Mouse (Mus musculus) megakaryocyte progenitor cell, adult 5-6 weeks (primary cell): ENCODE data around the gene 5031410I06Rik. TPM values are rescaled to one million over a fixed set of nuclear protein-coding genes. Genes with fewer than 3 reads are reported as not detected.
"Not testable (repeated sequence)": the region's sequence is repeated elsewhere in the genome, so short reads cannot be mapped to it uniquely, and the experiment has no call there.

Experiments
- ATAC-seq: replicated peaks from 2 replicates; pipeline ENCODE4 v1.8.0; 2016; ENCODE audit warnings: mild to moderate bottlenecking, moderate TSS enrichment, inconsistent platforms; ENCODE audit not compliant: poor library complexity
- total RNA-seq, 2 experiments: library from RNA; stranded (forward) in 1 of 2; stranded (reverse) in 1 of 2; fragments of 157-497, 149-512 nt in 1 of 2; fragments of 200-1000 nt in 1 of 2; gene quantifications; 2 replicates each; pipeline versions ENCODE4 v1.2.3 to v1.2.4; 2015 to 2017

5031410I06Rik gene
- total RNA-seq (2015) (not detected in 2 replicates), total RNA-seq (2017) (not detected in 2 replicates)

DNA sequence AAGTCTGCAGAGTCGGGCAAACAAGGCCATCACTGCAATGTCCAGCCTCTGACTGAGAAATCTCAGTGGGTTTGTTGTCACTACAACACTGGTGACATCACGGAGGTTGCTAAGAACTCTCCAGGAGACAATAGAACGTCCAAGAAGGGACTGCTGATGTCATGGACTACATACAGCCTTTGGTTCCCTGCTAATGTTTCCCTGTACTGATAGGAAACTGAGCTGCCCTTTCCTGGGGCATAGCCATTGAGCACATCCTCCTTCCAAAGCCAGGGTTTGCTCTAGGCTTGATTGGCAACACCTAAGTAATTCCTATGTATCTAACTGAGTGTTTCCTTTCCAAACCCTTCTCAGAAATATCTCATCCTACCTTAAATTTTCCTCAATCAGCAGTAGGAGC is at the start of gene 5031410I06Rik:
Gene 5031410I06Rik (minus strand): TSS at position 101 of the 400 bp plus-strand sequence.
- ATAC-seq: not testable (repeated sequence)

DNA sequence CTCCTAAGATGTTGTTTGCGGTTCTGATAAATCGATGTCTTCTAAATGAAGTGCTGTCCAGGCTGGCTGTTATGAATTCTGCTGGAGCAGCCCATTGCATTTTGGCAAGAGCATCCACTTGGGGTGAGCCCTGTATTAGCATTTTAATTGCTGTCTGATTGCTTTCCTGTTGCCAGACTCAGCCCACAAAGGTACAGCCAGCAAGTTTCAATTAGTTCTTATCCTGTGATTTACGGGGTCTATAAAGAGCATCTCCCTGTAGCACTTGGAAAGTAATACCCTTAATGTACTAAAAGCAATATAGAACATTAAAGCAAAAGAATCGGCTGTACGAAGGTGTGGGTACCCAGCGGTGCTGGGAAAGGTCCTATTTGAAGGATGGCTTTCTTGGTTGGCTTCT is 37.7 kb upstream of the 5031410I06Rik start:
- ATAC-seq: no peak

DNA sequence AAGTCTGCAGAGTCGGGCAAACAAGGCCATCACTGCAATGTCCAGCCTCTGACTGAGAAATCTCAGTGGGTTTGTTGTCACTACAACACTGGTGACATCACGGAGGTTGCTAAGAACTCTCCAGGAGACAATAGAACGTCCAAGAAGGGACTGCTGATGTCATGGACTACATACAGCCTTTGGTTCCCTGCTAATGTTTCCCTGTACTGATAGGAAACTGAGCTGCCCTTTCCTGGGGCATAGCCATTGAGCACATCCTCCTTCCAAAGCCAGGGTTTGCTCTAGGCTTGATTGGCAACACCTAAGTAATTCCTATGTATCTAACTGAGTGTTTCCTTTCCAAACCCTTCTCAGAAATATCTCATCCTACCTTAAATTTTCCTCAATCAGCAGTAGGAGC is 16.2 kb upstream of the 5031410I06Rik start, which contains the start of gene Gm10220:
Gene Gm10220 (minus strand): TSS at position 101 of the 400 bp plus-strand sequence.
- ATAC-seq: not testable (repeated sequence)

DNA sequence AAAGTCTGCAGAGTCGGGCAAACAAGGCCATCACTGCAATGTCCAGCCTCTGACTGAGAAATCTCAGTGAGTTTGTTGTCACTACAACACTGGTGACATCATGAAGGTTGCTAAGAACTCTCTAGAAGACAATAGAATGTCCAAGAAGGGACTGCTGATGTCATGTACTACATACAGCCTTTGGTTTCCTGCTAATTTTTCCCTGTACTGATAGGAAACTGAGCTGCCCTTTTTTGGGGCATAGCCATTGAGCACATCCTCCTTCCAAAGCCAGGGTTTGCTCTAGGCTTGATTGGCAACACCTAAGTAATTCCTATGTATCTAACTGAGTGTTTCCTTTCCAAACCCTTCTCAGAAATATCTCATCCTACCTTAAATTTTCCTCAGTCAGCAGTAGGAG is 16.0 kb downstream of the 5031410I06Rik start, which contains the start of gene Gm10471:
Gene Gm10471 (minus strand): TSS at position 101 of the 400 bp plus-strand sequence.
- ATAC-seq: not testable (repeated sequence)

DNA sequence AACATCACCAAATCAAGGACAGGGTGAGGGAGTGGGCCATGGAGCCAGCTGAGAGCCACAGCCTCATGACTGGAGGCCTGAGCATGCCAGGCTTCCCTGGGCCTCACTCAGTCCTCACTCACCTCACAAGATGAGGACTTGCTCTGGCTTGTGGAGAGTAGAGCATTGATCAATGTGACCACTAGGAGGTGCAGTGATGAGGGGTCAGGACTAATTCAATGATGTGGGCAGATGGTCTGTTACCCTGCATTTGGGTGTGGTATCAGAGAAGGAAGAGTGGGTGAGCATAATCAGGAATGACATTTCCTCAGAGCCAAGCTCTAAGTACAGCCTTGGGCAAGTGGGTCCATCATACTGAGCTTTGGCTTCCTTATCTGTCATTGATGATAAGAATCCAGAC is 26.1 kb downstream of the 5031410I06Rik start:
- not testable (repeated sequence) for ATAC-seq

DNA sequence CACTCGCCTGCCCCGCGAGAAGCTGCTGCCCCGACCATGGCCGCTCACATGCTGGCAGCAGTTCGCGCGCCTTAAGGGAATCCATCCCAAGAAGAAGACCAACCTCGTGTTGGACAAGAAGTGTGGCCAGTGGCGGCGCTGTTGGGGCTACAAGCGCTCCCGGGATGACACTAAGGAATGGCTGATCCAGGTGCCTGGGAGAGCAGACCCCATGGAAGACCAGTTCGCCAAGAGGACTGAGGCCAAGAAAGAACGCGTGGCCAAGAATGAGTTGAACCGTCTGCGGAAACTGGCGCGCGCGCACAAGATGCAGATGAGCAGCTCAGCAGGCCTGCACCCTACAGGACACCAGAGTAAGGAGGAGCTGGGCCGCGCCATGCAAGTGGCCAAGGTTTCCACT is 34.4 kb downstream of the 5031410I06Rik start:
- ATAC-seq: no peak

DNA sequence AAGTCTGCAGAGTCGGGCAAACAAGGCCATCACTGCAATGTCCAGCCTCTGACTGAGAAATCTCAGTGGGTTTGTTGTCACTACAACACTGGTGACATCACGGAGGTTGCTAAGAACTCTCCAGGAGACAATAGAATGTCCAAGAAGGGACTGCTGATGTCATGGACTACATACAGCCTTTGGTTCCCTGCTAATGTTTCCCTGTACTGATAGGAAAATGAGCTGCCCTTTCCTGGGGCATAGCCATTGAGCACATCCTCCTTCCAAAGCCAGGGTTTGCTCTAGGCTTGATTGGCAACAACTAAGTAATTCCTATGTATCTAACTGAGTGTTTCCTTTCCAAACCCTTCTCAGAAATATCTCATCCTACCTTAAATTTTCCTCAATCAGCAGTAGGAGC is 46.7 kb downstream of the 5031410I06Rik start, which contains the start of gene Gm7347:
Gene Gm7347 (minus strand): TSS at position 101 of the 400 bp plus-strand sequence.
- not testable (repeated sequence) for ATAC-seq

Other genes with a start within 250 kb of the 5031410I06Rik start
- gene Gm21663, start 163.0 kb downstream of the 5031410I06Rik start, total RNA-seq (2015): not detected in 2 replicates
- not detected in 2 replicates for gene Gm21663, start 163.0 kb downstream of the 5031410I06Rik start, total RNA-seq (2017)
- not detected in 2 replicates for gene Gm21671, start 150.9 kb downstream of the 5031410I06Rik start, total RNA-seq (2015)
- not detected in 2 replicates for gene Gm21671, start 150.9 kb downstream of the 5031410I06Rik start, total RNA-seq (2017)
- not detected in 2 replicates for gene Gm21680, start 132.7 kb downstream of the 5031410I06Rik start, total RNA-seq (2015)
- not detected in 2 replicates for gene Gm21680, start 132.7 kb downstream of the 5031410I06Rik start, total RNA-seq (2017)
- not detected in 2 replicates for gene Gm21698, start 116.7 kb downstream of the 5031410I06Rik start, total RNA-seq (2015)
- not detected in 2 replicates for gene Gm21698, start 116.7 kb downstream of the 5031410I06Rik start, total RNA-seq (2017)
- gene Gm1979, start 100.6 kb downstream of the 5031410I06Rik start, total RNA-seq (2015): not detected in 2 replicates
- not detected in 2 replicates for gene Gm1979, start 100.6 kb downstream of the 5031410I06Rik start, total RNA-seq (2017)
- gene Gm5862, start 82.4 kb downstream of the 5031410I06Rik start, total RNA-seq (2015): not detected in 2 replicates
- gene Gm5862, start 82.4 kb downstream of the 5031410I06Rik start, total RNA-seq (2017): not detected in 2 replicates
- gene Speer4a, start 65.8 kb downstream of the 5031410I06Rik start, total RNA-seq (2015): not detected in 2 replicates
- gene Speer4a, start 65.8 kb downstream of the 5031410I06Rik start, total RNA-seq (2017): not detected in 2 replicates
- gene Gm7347, start 46.8 kb downstream of the 5031410I06Rik start, total RNA-seq (2015): not detected in 2 replicates
- not detected in 2 replicates for gene Gm7347, start 46.8 kb downstream of the 5031410I06Rik start, total RNA-seq (2017)
- gene Gm10471, start 16.1 kb downstream of the 5031410I06Rik start, total RNA-seq (2015): not detected in 2 replicates
- gene Gm10471, start 16.1 kb downstream of the 5031410I06Rik start, total RNA-seq (2017): not detected in 2 replicates
- gene Gm10220, start 16.1 kb upstream of the 5031410I06Rik start, total RNA-seq (2015): not detected in 2 replicates
- gene Gm10220, start 16.1 kb upstream of the 5031410I06Rik start, total RNA-seq (2017): not detected in 2 replicates
- gene Gm7361, start 152.3 kb upstream of the 5031410I06Rik start, total RNA-seq (2015): not detected in 2 replicates
- not detected in 2 replicates for gene Gm7361, start 152.3 kb upstream of the 5031410I06Rik start, total RNA-seq (2017)